In genomic region chr8:83738949-83739710, GRCm38 (mm10) we compare ENCODE assay signal across 8 mouse cellular contexts. TPM values are rescaled to one million over a fixed set of nuclear protein-coding genes. Genes with fewer than 3 reads are reported as not detected.
DNase-seq lines count a peak whose midpoint lies in the region; ATAC-seq and TF ChIP-seq lines count a peak whose summit lies in the region.

No protein-coding gene starts in this region.

- no peak for TF ChIP-seq CTCF in thymus, adult 2 months (IDR thresholded peaks at IDR 0.05; ENCODE audit: borderline replicate concordance, control insufficient read depth, extremely low read depth, insufficient read depth, low read length, poor library complexity)
- no peak for TF ChIP-seq CTCF in stomach, postnatal 0 days (IDR thresholded peaks at IDR 0.05; ENCODE audit: low read depth)

- H3K9ac ChIP-seq in limb, embryonic 14.5 days (ENCODE audit: low read depth, low read length, severe bottlenecking), result no peak overlapping the region
- H3K9ac ChIP-seq in stomach, postnatal 0 days (ENCODE audit: low read length), result no peak overlapping the region
- no peak overlapping the region for H3K9ac ChIP-seq in forebrain, embryonic 11.5 days (ENCODE audit: low read length)

- peak; percentile 69 for ATAC-seq in limb, embryonic 14.5 days (ENCODE audit: low FRiP score, low read depth)
- ATAC-seq in stomach, postnatal 0 days (ENCODE audit: low FRiP score, low TSS enrichment), result no peak
- no peak for ATAC-seq in forebrain, embryonic 11.5 days (replicated peaks; ENCODE audit: low FRiP score)
- no peak for ATAC-seq in monocyte, adult 5-6 weeks (replicated peaks; ENCODE audit: insufficient number of reproducible peaks, low FRiP score, low TSS enrichment, poor library complexity, severe bottlenecking)

- no peaks in the 10 kb centered on the region for H3K9me3 ChIP-seq in heart, embryonic 10.5 days
- H3K9me3 ChIP-seq in limb, embryonic 14.5 days (ENCODE audit: control insufficient read depth, low read length), result no peaks in the 10 kb centered on the region
- H3K9me3 ChIP-seq in stomach, postnatal 0 days (ENCODE audit: control insufficient read depth, low read length), result no peaks in the 10 kb centered on the region
- H3K9me3 ChIP-seq in forebrain, embryonic 11.5 days (ENCODE audit: control insufficient read depth, low read length), result no peaks in the 10 kb centered on the region; the same call in 1 of the 2 replicates

- peaks cover 57% of the 10 kb centered on the region for H3K4me1 ChIP-seq in thymus, adult 2 months (replicated peaks; ENCODE audit: control insufficient read depth, insufficient read depth, low read length)
- peaks cover 38% of the 10 kb centered on the region for H3K4me1 ChIP-seq in heart, embryonic 10.5 days
- H3K4me1 ChIP-seq in limb, embryonic 14.5 days (ENCODE audit: control insufficient read depth, insufficient read depth, low read length), result peaks cover 31% of the 10 kb centered on the region
- peaks cover 5% of the 10 kb centered on the region; the same call in 1 of the 2 replicates for H3K4me1 ChIP-seq in stomach, postnatal 0 days (replicated peaks; ENCODE audit: control insufficient read depth, insufficient read depth)
- H3K4me1 ChIP-seq in forebrain, embryonic 11.5 days (replicated peaks; ENCODE audit: control insufficient read depth, insufficient read depth, low read length), result 0 out of 2 replicates have a peak, but pooled peaks cover 4% of the 10 kb centered on the region

- peak overlapping the region; percentile 32 for H3K4me3 ChIP-seq in thymus, adult 2 months (ENCODE audit: control insufficient read depth, insufficient read depth, low read length)
- no peak overlapping the region for H3K4me3 ChIP-seq in heart, embryonic 10.5 days
- peak overlapping the region; percentile 46; the same call in 1 of the 2 replicates for H3K4me3 ChIP-seq in limb, embryonic 14.5 days (replicated peaks; ENCODE audit: low read length)
- H3K4me3 ChIP-seq in stomach, postnatal 0 days (ENCODE audit: low read depth, low read length), result no peak overlapping the region
- H3K4me3 ChIP-seq in forebrain, embryonic 11.5 days (ENCODE audit: low read depth, low read length), result no peak overlapping the region

- no peaks in the 10 kb centered on the region for H3K27me3 ChIP-seq in thymus, adult 2 months (ENCODE audit: control insufficient read depth, insufficient read depth, low read length)
- peaks cover 13% of the 10 kb centered on the region; the same call in 1 of the 2 replicates for H3K27me3 ChIP-seq in heart, embryonic 10.5 days (ENCODE audit: insufficient read depth, poor library complexity, severe bottlenecking)
- H3K27me3 ChIP-seq in limb, embryonic 14.5 days (ENCODE audit: control insufficient read depth, insufficient read depth, low read length), result no peaks in the 10 kb centered on the region
- H3K27me3 ChIP-seq in stomach, postnatal 0 days (ENCODE audit: control insufficient read depth, insufficient read depth, low read length), result no peaks in the 10 kb centered on the region
- H3K27me3 ChIP-seq in forebrain, embryonic 11.5 days (ENCODE audit: control insufficient read depth, insufficient read depth, low read length), result peaks cover 23% of the 10 kb centered on the region

- TF ChIP-seq EP300 in stomach, postnatal 0 days (optimal IDR thresholded peaks at IDR 0.05), result no peak

- 87% methylated on average over 10 of the region's 10 CpGs for WGBS in thymus, adult 2 months
- WGBS in heart, embryonic 10.5 days, result 71% methylated on average over 10 of the region's 10 CpGs
- 43% methylated on average over 10 of the region's 10 CpGs for WGBS in limb, embryonic 14.5 days
- WGBS in stomach, postnatal 0 days, result 69% methylated on average over 10 of the region's 10 CpGs
- 76% methylated on average over 10 of the region's 10 CpGs for WGBS in forebrain, embryonic 11.5 days

- H3K36me3 ChIP-seq in thymus, adult 2 months (ENCODE audit: control insufficient read depth, insufficient read depth, low read length), result no peaks in the 10 kb centered on the region
- H3K36me3 ChIP-seq in heart, embryonic 10.5 days, result no peaks in the 10 kb centered on the region
- H3K36me3 ChIP-seq in limb, embryonic 14.5 days (ENCODE audit: control insufficient read depth, insufficient read depth, low read length), result no peaks in the 10 kb centered on the region
- no peaks in the 10 kb centered on the region for H3K36me3 ChIP-seq in stomach, postnatal 0 days (ENCODE audit: control insufficient read depth, insufficient read depth, low read length)
- no peaks in the 10 kb centered on the region for H3K36me3 ChIP-seq in forebrain, embryonic 11.5 days (ENCODE audit: control insufficient read depth, insufficient read depth, low read length)

- no peak for DNase-seq in thymus, adult 2 months
- DNase-seq in thymus, postnatal 10 days (ENCODE audit: low spot score in 2 of 2), result no peak
- no peak for DNase-seq in heart, embryonic 10.5 days (ENCODE audit: low spot score)
- peak; percentile 91 for DNase-seq in limb, embryonic 14.5 days (ENCODE audit: low spot score)
- no peak for DNase-seq in stomach, postnatal 0 days (ENCODE audit: low spot score)
- DNase-seq in forebrain, embryonic 11.5 days (ENCODE audit: low spot score), result no peak
- no peak for DNase-seq in layer of hippocampus, adult 18-20 months (ENCODE audit: low spot score in 2 of 2)

- H3K4me2 ChIP-seq in limb, embryonic 14.5 days (replicated peaks; ENCODE audit: low read depth, low read length, severe bottlenecking), result peak overlapping the region; percentile 70
- H3K4me2 ChIP-seq in stomach, postnatal 0 days (replicated peaks; ENCODE audit: low read depth), result peak overlapping the region; percentile 85
- H3K4me2 ChIP-seq in forebrain, embryonic 11.5 days (ENCODE audit: low read depth, low read length, severe bottlenecking), result no peak overlapping the region

- peak overlapping the region; percentile 97 for H3K27ac ChIP-seq in thymus, adult 2 months (ENCODE audit: control insufficient read depth, insufficient read depth, low read length)
- H3K27ac ChIP-seq in heart, embryonic 10.5 days, result peak overlapping the region; percentile 13; the same call in 1 of the 2 replicates
- peak overlapping the region; percentile 59 for H3K27ac ChIP-seq in limb, embryonic 14.5 days (replicated peaks; ENCODE audit: low read depth, low read length)
- peak overlapping the region; percentile 41 for H3K27ac ChIP-seq in stomach, postnatal 0 days (replicated peaks)
- no peak overlapping the region for H3K27ac ChIP-seq in forebrain, embryonic 11.5 days (ENCODE audit: low read depth, low read length)

- no peak for TF ChIP-seq POLR2A in thymus, adult 2 months (IDR thresholded peaks at IDR 0.05; ENCODE audit: control insufficient read depth, extremely low read depth, insufficient read depth, low read length, poor library complexity)
- TF ChIP-seq POLR2A in limb, embryonic 14.5 days (IDR thresholded peaks at IDR 0.05; ENCODE audit: borderline replicate concordance, extremely low read depth, insufficient read depth, insufficient read length), result no peak

RNA-seq across cellular contexts. Expression of gene Adgre5, which starts 2.0 kb away (rescaled TPM):
- 190 and 193 TPM in 2 replicates for polyA plus RNA-seq in thymus, adult 2 months (2012; rRNA removed)
- 11.8 and 17.1 TPM in 2 replicates for polyA plus RNA-seq in heart, embryonic 10.5 days (2016; fragmentation: Nextera tagmentation; extraction: Ambion mirVana)
- 70.1 and 76.9 TPM in 2 replicates for polyA plus RNA-seq in limb, embryonic 14.5 days (2012; rRNA removed)
- 45.2 and 50.4 TPM in 2 replicates for polyA plus RNA-seq in limb, embryonic 14.5 days (2014; fragmentation: Nextera tagmentation; extraction: Ambion mirVana)
- 16.9 and 17.1 TPM in 2 replicates for polyA plus RNA-seq in stomach, postnatal 0 days (2015; fragmentation: Nextera tagmentation; extraction: Ambion mirVana)
- 12.2 and 12.6 TPM in 2 replicates for polyA plus RNA-seq in forebrain, embryonic 11.5 days (2014; fragmentation: Nextera tagmentation; extraction: Ambion mirVana)
- 1,127 to 1,315 TPM (median 1,167 TPM) in 3 replicates for total RNA-seq in monocyte, adult 5-6 weeks (2017)
- 10 to 100 TPM in 1 of 2 experiments, 1 to 10 TPM in 1; 8.8 to 10.5 TPM for total RNA-seq in layer of hippocampus, adult 18-20 months (2021)

RNA-seq across cellular contexts. Expression of gene Ddx39, which starts 24.2 kb away (rescaled TPM):
- polyA plus RNA-seq in thymus, adult 2 months (2012; rRNA removed), result 157 and 171 TPM in 2 replicates
- 221 and 253 TPM in 2 replicates for polyA plus RNA-seq in heart, embryonic 10.5 days (2016; fragmentation: Nextera tagmentation; extraction: Ambion mirVana)
- 81.1 and 81.3 TPM in 2 replicates for polyA plus RNA-seq in limb, embryonic 14.5 days (2012; rRNA removed)
- polyA plus RNA-seq in limb, embryonic 14.5 days (2014; fragmentation: Nextera tagmentation; extraction: Ambion mirVana), result 110 and 111 TPM in 2 replicates
- polyA plus RNA-seq in stomach, postnatal 0 days (2015; fragmentation: Nextera tagmentation; extraction: Ambion mirVana), result 83.8 and 86.6 TPM in 2 replicates
- 251 and 267 TPM in 2 replicates for polyA plus RNA-seq in forebrain, embryonic 11.5 days (2014; fragmentation: Nextera tagmentation; extraction: Ambion mirVana)
- 51.8 to 77.1 TPM (median 60.3 TPM) in 3 replicates for total RNA-seq in monocyte, adult 5-6 weeks (2017)
- total RNA-seq in layer of hippocampus, adult 18-20 months (2021), result 10 to 100 TPM; 14.9 to 16.8 TPM

RNA-seq across cellular contexts. Expression of gene Pkn1, which starts 40.2 kb away (rescaled TPM):
- polyA plus RNA-seq in thymus, adult 2 months (2012; rRNA removed), result 321 and 324 TPM in 2 replicates
- 21.5 and 23.2 TPM in 2 replicates for polyA plus RNA-seq in heart, embryonic 10.5 days (2016; fragmentation: Nextera tagmentation; extraction: Ambion mirVana)
- polyA plus RNA-seq in limb, embryonic 14.5 days (2012; rRNA removed), result 46.9 and 47.4 TPM in 2 replicates
- 24.3 and 29.3 TPM in 2 replicates for polyA plus RNA-seq in limb, embryonic 14.5 days (2014; fragmentation: Nextera tagmentation; extraction: Ambion mirVana)
- 14.4 and 16.2 TPM in 2 replicates for polyA plus RNA-seq in stomach, postnatal 0 days (2015; fragmentation: Nextera tagmentation; extraction: Ambion mirVana)
- 28.3 and 31.6 TPM in 2 replicates for polyA plus RNA-seq in forebrain, embryonic 11.5 days (2014; fragmentation: Nextera tagmentation; extraction: Ambion mirVana)
- 159 to 217 TPM (median 178 TPM) in 3 replicates for total RNA-seq in monocyte, adult 5-6 weeks (2017)
- total RNA-seq in layer of hippocampus, adult 18-20 months (2021), result 10 to 100 TPM; 43.5 to 46.1 TPM

Comparison
In these comparisons a context has a peak if more than half of its experiments do, and no peak if none do; other contexts are left out.
1. H3K4me3 ChIP-seq: peak in thymus, adult 2 months (single experiment) and limb, embryonic 14.5 days (single experiment); none in heart, embryonic 10.5 days (single experiment), stomach, postnatal 0 days (single experiment) and forebrain, embryonic 11.5 days (single experiment).